Mouse (Mus musculus) left cerebral cortex, postnatal 10 days (tissue): ENCODE results near the gene Oscar. TPM values are rescaled to one million over a fixed set of nuclear protein-coding genes. Genes with fewer than 3 reads are reported as not detected.

Source experiments
- DNase-seq, 2 experiments: peaks; one replicate each; pipeline ENCODE4 v3.0.0; 2021 to 2022; ENCODE audit warnings: low spot score in 2 of 2, mixed read lengths in 1 of 2; ENCODE audit errors: extremely low spot score in 1 of 2
- intact Hi-C: fragments of 180-260 bp; cut with DNase I; formaldehyde crosslinking; loops from one replicate; pipeline ENCODE4 v1.15.1; 2025
- total RNA-seq, 2 experiments: library from RNA; stranded (reverse); gene quantifications; 2 replicates each; pipeline ENCODE4 v1.2.3; 2021

Oscar gene
- 1 to 10 TPM; 1.4 to 1.7 TPM for total RNA-seq

- intact Hi-C loops, result no loop called here
- no peak for DNase-seq
Observed at GRCm38 (mm10) chr7:3616057-3616388, at the start of gene Oscar. Gene Oscar, minus strand, starts transcription at chr7:3616157.

GRCm38 (mm10) chr7:3665215-3666114, 49.5 kb upstream of the Oscar start, which contains the start of gene Leng1:
Gene Leng1, minus strand, starts transcription at chr7:3665840.
- intact Hi-C loops, result no loop called here
- peak; percentile 97 to 98 for DNase-seq

GRCm38 (mm10) chr7:3664524-3665214, 48.7 kb upstream of the Oscar start:
- intact Hi-C loops, result no loop called here
- DNase-seq, result no peak

- no peak for DNase-seq
- intact Hi-C loops, result no loop called here
Observed at GRCm38 (mm10) chr7:3658578-3658977, 42.6 kb upstream of the Oscar start.

GRCm38 (mm10) chr7:3656966-3657365, 41.0 kb upstream of the Oscar start:
- DNase-seq, result no peak
- intact Hi-C loops, result no loop called here

GRCm38 (mm10) chr7:3646641-3647040, 30.7 kb upstream of the Oscar start:
- intact Hi-C loops, result no loop called here
- DNase-seq, result no peak

GRCm38 (mm10) chr7:3646188-3646587, 30.2 kb upstream of the Oscar start:
- DNase-seq, result no peak
- intact Hi-C loops, result no loop called here

- intact Hi-C loops, result no loop called here
- DNase-seq, result no peak
Observed at GRCm38 (mm10) chr7:3645488-3646025, 29.6 kb upstream of the Oscar start.

GRCm38 (mm10) chr7:3644672-3645487, 28.9 kb upstream of the Oscar start, which contains the start of gene Cnot3:
Gene Cnot3, plus strand, starts transcription at chr7:3645268.
- intact Hi-C loops, result no loop called here
- peak; percentile 99 for DNase-seq

- DNase-seq, result peak in 1 of 2 experiments; percentile 91
- intact Hi-C loops, result no loop called here
Observed at GRCm38 (mm10) chr7:3644348-3644671, 28.4 kb upstream of the Oscar start.

GRCm38 (mm10) chr7:3643843-3644242, 27.9 kb upstream of the Oscar start:
- intact Hi-C loops, result no loop called here
- DNase-seq, result no peak

GRCm38 (mm10) chr7:3643412-3643811, 27.5 kb upstream of the Oscar start:
- DNase-seq, result no peak
- intact Hi-C loops, result no loop called here

- DNase-seq, result no peak
- intact Hi-C loops, result no loop called here
Observed at GRCm38 (mm10) chr7:3630478-3630815, 14.5 kb upstream of the Oscar start.

GRCm38 (mm10) chr7:3629543-3630477, 13.9 kb upstream of the Oscar start, which contains the start of the genes Tfpt and Prpf31:
Gene Tfpt, minus strand, starts transcription at chr7:3629929.
Gene Prpf31, plus strand, starts transcription at chr7:3629985.
- peak; percentile 93 to 94 for DNase-seq
- intact Hi-C loops, result no loop called here

- intact Hi-C loops, result no loop called here
- no peak for DNase-seq
Observed at GRCm38 (mm10) chr7:3629030-3629429, 13.1 kb upstream of the Oscar start.

GRCm38 (mm10) chr7:3617242-3617995, 1.5 kb upstream of the Oscar start, which contains the start of gene Ndufa3:
Gene Ndufa3, plus strand, starts transcription at chr7:3617373.
- intact Hi-C loops, result no loop called here
- peak; percentile 88 to 94 for DNase-seq
